In the genomic region with DNA sequence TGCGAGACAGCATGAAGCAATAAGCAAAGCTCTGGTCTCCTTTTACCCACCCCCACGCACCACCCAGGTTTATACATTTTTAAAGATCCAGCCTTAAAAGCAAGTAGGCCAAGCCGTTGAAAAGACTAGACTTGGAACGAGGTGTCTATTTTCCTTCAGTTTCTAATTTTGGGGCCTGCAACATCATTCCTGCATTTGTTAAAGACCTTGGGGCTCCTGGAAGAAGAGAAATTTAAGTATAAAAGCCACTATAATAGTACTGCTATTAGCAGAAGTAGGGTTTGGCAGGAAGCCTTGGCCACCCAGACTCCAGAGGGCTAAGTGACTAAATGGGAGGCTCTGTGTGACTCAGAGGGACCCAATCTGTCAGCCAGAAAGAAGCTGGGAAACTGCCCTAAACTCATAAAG, we compare ENCODE assay signal across 10 mouse cellular contexts.
DNase-seq lines count a peak whose midpoint lies in the region; ATAC-seq lines count a peak whose summit lies in the region.
"Had no signal": no experiment of that assay in that cellular context is flagged by ENCODE, and none has a peak within 500 bp of the region (broad histone marks: within the 10 kb centered on the region; RNA-seq: fewer than 3 reads in every experiment).

No protein-coding gene starts in this region.

- no peak for ATAC-seq in midbrain, embryonic 16.5 days
- ATAC-seq in midbrain, embryonic 11.5 days (ENCODE audit: low FRiP score) = no peak

- no peak overlapping the region for H3K4me2 ChIP-seq in midbrain, embryonic 16.5 days (ENCODE audit: low read length)
- no peak overlapping the region for H3K4me2 ChIP-seq in midbrain, embryonic 11.5 days
- H3K4me2 ChIP-seq: embryonic facial prominence, embryonic 15.5 days; limb, embryonic 15.5 days had no signal

- H3K4me1 ChIP-seq in midbrain, embryonic 16.5 days (ENCODE audit: control insufficient read depth, insufficient read depth, low read length) = peaks cover 7% of the 10 kb centered on the region
- H3K4me1 ChIP-seq in midbrain, embryonic 11.5 days (ENCODE audit: control insufficient read depth, insufficient read depth, low read length) = peaks cover 8% of the 10 kb centered on the region

- peak overlapping the region; percentile 29; the same call in 1 of the 2 replicates for H3K27ac ChIP-seq in midbrain, embryonic 16.5 days (ENCODE audit: low read length)
- H3K27ac ChIP-seq in midbrain, embryonic 11.5 days (ENCODE audit: low read depth, low read length) = no peak overlapping the region
- H3K27ac ChIP-seq: limb, embryonic 15.5 days had no signal

- H3K9ac ChIP-seq in midbrain, embryonic 16.5 days (ENCODE audit: low read depth, low read length) = no peak overlapping the region
- H3K9ac ChIP-seq in midbrain, embryonic 11.5 days (ENCODE audit: low read length) = no peak overlapping the region
- H3K9ac ChIP-seq: embryonic facial prominence, embryonic 15.5 days; limb, embryonic 15.5 days had no signal

- no peaks in the 10 kb centered on the region for H3K9me3 ChIP-seq in midbrain, embryonic 16.5 days (replicated peaks; ENCODE audit: control insufficient read depth, low read length, poor library complexity, severe bottlenecking)
- H3K9me3 ChIP-seq in midbrain, embryonic 11.5 days (ENCODE audit: control insufficient read depth, low read length) = no peaks in the 10 kb centered on the region
- H3K9me3 ChIP-seq: embryonic facial prominence, embryonic 15.5 days; limb, embryonic 15.5 days had no signal

- DNase-seq in adrenal gland, postnatal 10 days = peak; percentile 59
- DNase-seq in adrenal gland, adult 8-10 months = no peak
- DNase-seq in midbrain, embryonic 11.5 days (ENCODE audit: low spot score, missing footprints) = no peak
- peak; percentile 80 for DNase-seq in layer of hippocampus, adult 9-11 months
- peak; percentile 53 for DNase-seq in right cerebral cortex, postnatal 4 days
- no peak for DNase-seq in urinary bladder, postnatal 10 days (ENCODE audit: low spot score)
- no peak for DNase-seq in MN1 (ENCODE audit: low spot score)

- no peak overlapping the region for H3K4me3 ChIP-seq in midbrain, embryonic 16.5 days (ENCODE audit: low read depth, low read length)
- H3K4me3 ChIP-seq in midbrain, embryonic 11.5 days (ENCODE audit: low read depth, low read length) = no peak overlapping the region
- H3K4me3 ChIP-seq: embryonic facial prominence, embryonic 15.5 days; limb, embryonic 15.5 days had no signal

- WGBS in midbrain, embryonic 16.5 days = 73% methylated on average over 4 of the region's 4 CpGs
- 94% methylated on average over 4 of the region's 4 CpGs for WGBS in midbrain, embryonic 11.5 days

- H3K27me3 ChIP-seq in midbrain, embryonic 16.5 days (ENCODE audit: control insufficient read depth, insufficient read depth, low read depth, low read length) = no peaks in the 10 kb centered on the region
- no peaks in the 10 kb centered on the region for H3K27me3 ChIP-seq in midbrain, embryonic 11.5 days (ENCODE audit: control insufficient read depth, insufficient read depth, low read length)
- H3K27me3 ChIP-seq: embryonic facial prominence, embryonic 15.5 days; limb, embryonic 15.5 days had no signal

- H3K36me3 ChIP-seq in midbrain, embryonic 16.5 days (ENCODE audit: control insufficient read depth, insufficient read depth, low read length) = no peaks in the 10 kb centered on the region
- H3K36me3 ChIP-seq in midbrain, embryonic 11.5 days (ENCODE audit: control insufficient read depth, insufficient read depth, low read length) = 0 out of 2 replicates have a peak, but pooled peaks cover 2% of the 10 kb centered on the region
- H3K36me3 ChIP-seq: embryonic facial prominence, embryonic 15.5 days; limb, embryonic 15.5 days had no signal

Comparison
In these comparisons a context has a peak if more than half of its experiments do, and no peak if none do; other contexts are left out.
1. DNase-seq: peak in adrenal gland, postnatal 10 days (single experiment), layer of hippocampus, adult 9-11 months (single experiment) and right cerebral cortex, postnatal 4 days (single experiment); none in adrenal gland, adult 8-10 months (single experiment), midbrain, embryonic 11.5 days (single experiment), urinary bladder, postnatal 10 days (single experiment) and MN1 (single experiment).